Mouse (Mus musculus): ENCODE measurements around the gene Ifi205. TPM values are rescaled to one million over a fixed set of nuclear protein-coding genes. Genes with fewer than 3 reads are reported as not detected.
"Not testable (repeated sequence)": the region's sequence is repeated elsewhere in the genome, so short reads cannot be mapped to it uniquely, and the experiment has no call there.

The Ifi205 gene
- polyA plus RNA-seq, 1 experiment = 0.11 TPM

GRCm38 (mm10) chr1:173995003-173995402, 36.6 kb downstream of the Ifi205 start:
- Histone ChIP-seq H3K4me3 (ENCODE audit: control insufficient read depth, low read depth, low read length) (no peak overlapping the region), H3K27ac (ENCODE audit: control insufficient read depth, insufficient read depth, low read depth, low read length) (no peak overlapping the region), H3K4me1 (ENCODE audit: control insufficient read depth, insufficient read depth, low read length) (no peaks in the 10 kb centered on the region), H3K27me3 (ENCODE audit: control insufficient read depth, insufficient read depth, low read length) (no peaks in the 10 kb centered on the region), H3K36me3 (ENCODE audit: control insufficient read depth, insufficient read depth, low read length) (no peaks in the 10 kb centered on the region)
- TF ChIP-seq CTCF (IDR thresholded peaks at IDR 0.05; ENCODE audit: control insufficient read depth, insufficient read depth, insufficient replicate concordance, low read depth, low read length) (no peak), POLR2A (IDR thresholded peaks at IDR 0.05; ENCODE audit: control insufficient read depth, low read depth, low read length) (no peak)

GRCm38 (mm10) chr1:173982694-173983305, 48.8 kb downstream of the Ifi205 start, which contains the start of gene Ifi202b:
Ifi202b (minus strand) TSS chr1:173982744.
- H3K4me1 ChIP-seq (ENCODE audit: control insufficient read depth, insufficient read depth, low read length); H3K27ac ChIP-seq (ENCODE audit: control insufficient read depth, insufficient read depth, low read depth, low read length); H3K36me3 ChIP-seq (ENCODE audit: control insufficient read depth, insufficient read depth, low read length); H3K27me3 ChIP-seq (ENCODE audit: control insufficient read depth, insufficient read depth, low read length); H3K4me3 ChIP-seq (ENCODE audit: control insufficient read depth, low read depth, low read length): not testable (repeated sequence)

- not testable (repeated sequence) for H3K27ac ChIP-seq (ENCODE audit: control insufficient read depth, insufficient read depth, low read depth, low read length); H3K4me1 ChIP-seq (ENCODE audit: control insufficient read depth, insufficient read depth, low read length); H3K27me3 ChIP-seq (ENCODE audit: control insufficient read depth, insufficient read depth, low read length); H3K4me3 ChIP-seq (ENCODE audit: control insufficient read depth, low read depth, low read length); H3K36me3 ChIP-seq (ENCODE audit: control insufficient read depth, insufficient read depth, low read length)
Observed at GRCm38 (mm10) chr1:173981038-173981437, 50.6 kb downstream of the Ifi205 start.

GRCm38 (mm10) chr1:173977622-173978021, 54.0 kb downstream of the Ifi205 start:
- Histone ChIP-seq H3K4me3 (ENCODE audit: control insufficient read depth, low read depth, low read length) (no peak overlapping the region), H3K4me1 (ENCODE audit: control insufficient read depth, insufficient read depth, low read length) (no peaks in the 10 kb centered on the region), H3K27ac (ENCODE audit: control insufficient read depth, insufficient read depth, low read depth, low read length) (no peak overlapping the region), H3K27me3 (ENCODE audit: control insufficient read depth, insufficient read depth, low read length) (no peaks in the 10 kb centered on the region), H3K36me3 (ENCODE audit: control insufficient read depth, insufficient read depth, low read length) (no peaks in the 10 kb centered on the region)
- no peak for TF ChIP-seq CTCF (IDR thresholded peaks at IDR 0.05; ENCODE audit: control insufficient read depth, insufficient read depth, insufficient replicate concordance, low read depth, low read length)
- no peak for TF ChIP-seq POLR2A (IDR thresholded peaks at IDR 0.05; ENCODE audit: control insufficient read depth, low read depth, low read length)

- H3K36me3 ChIP-seq (ENCODE audit: control insufficient read depth, insufficient read depth, low read length) = no peaks in the 10 kb centered on the region
- no peaks in the 10 kb centered on the region for H3K27me3 ChIP-seq (ENCODE audit: control insufficient read depth, insufficient read depth, low read length)
- no peak overlapping the region for H3K4me3 ChIP-seq (ENCODE audit: control insufficient read depth, low read depth, low read length)
- H3K4me1 ChIP-seq (ENCODE audit: control insufficient read depth, insufficient read depth, low read length) = no peaks in the 10 kb centered on the region
- TF ChIP-seq POLR2A (IDR thresholded peaks at IDR 0.05; ENCODE audit: control insufficient read depth, low read depth, low read length) = no peak
- TF ChIP-seq CTCF (IDR thresholded peaks at IDR 0.05; ENCODE audit: control insufficient read depth, insufficient read depth, insufficient replicate concordance, low read depth, low read length) = no peak
- H3K27ac ChIP-seq (ENCODE audit: control insufficient read depth, insufficient read depth, low read depth, low read length) = no peak overlapping the region
Observed at GRCm38 (mm10) chr1:173973111-173973510, 58.5 kb downstream of the Ifi205 start.

Other genes with a start within 250 kb of the Ifi205 start
- gene Ifi211, start 118.8 kb downstream of the Ifi205 start, polyA plus RNA-seq (2012; rRNA removed) = 0.05 TPM in 1 of 2 replicates, not detected in the other
- 0.13 and 0.35 TPM in 2 replicates for gene Mndal, start 89.3 kb downstream of the Ifi205 start, polyA plus RNA-seq (2012; rRNA removed)
- 0.42 and 0.74 TPM in 2 replicates for gene Ifi203, start 89.1 kb downstream of the Ifi205 start, polyA plus RNA-seq (2012; rRNA removed)
- gene Ifi202b, start 49.1 kb downstream of the Ifi205 start, polyA plus RNA-seq (2012; rRNA removed) = not detected in 2 replicates
- gene Olfr433, start 8.9 kb upstream of the Ifi205 start, polyA plus RNA-seq (2012; rRNA removed) = not detected in 2 replicates
- gene Olfr432, start 17.4 kb upstream of the Ifi205 start, polyA plus RNA-seq (2012; rRNA removed) = not detected in 2 replicates
- not detected in 2 replicates for gene Olfr430, start 34.8 kb upstream of the Ifi205 start, polyA plus RNA-seq (2012; rRNA removed)
- gene Olfr429, start 52.5 kb upstream of the Ifi205 start, polyA plus RNA-seq (2012; rRNA removed) = not detected in 2 replicates
- gene Olfr427, start 65.1 kb upstream of the Ifi205 start, polyA plus RNA-seq (2012; rRNA removed) = not detected in 2 replicates
- 0.12 TPM in 1 of 2 replicates, not detected in the other for gene Olfr231, start 89.4 kb upstream of the Ifi205 start, polyA plus RNA-seq (2012; rRNA removed)
- gene Olfr424, start 99.7 kb upstream of the Ifi205 start, polyA plus RNA-seq (2012; rRNA removed) = not detected in 2 replicates
- not detected in 2 replicates for gene Olfr420, start 123.8 kb upstream of the Ifi205 start, polyA plus RNA-seq (2012; rRNA removed)
- gene Spta1, start 141.0 kb upstream of the Ifi205 start, polyA plus RNA-seq (2012; rRNA removed) = 4.4 and 5.2 TPM in 2 replicates
- gene Olfr419, start 220.3 kb upstream of the Ifi205 start, polyA plus RNA-seq (2012; rRNA removed) = not detected in 2 replicates